Mouse (Mus musculus): ENCODE results near the gene Egfl6.

DNA sequence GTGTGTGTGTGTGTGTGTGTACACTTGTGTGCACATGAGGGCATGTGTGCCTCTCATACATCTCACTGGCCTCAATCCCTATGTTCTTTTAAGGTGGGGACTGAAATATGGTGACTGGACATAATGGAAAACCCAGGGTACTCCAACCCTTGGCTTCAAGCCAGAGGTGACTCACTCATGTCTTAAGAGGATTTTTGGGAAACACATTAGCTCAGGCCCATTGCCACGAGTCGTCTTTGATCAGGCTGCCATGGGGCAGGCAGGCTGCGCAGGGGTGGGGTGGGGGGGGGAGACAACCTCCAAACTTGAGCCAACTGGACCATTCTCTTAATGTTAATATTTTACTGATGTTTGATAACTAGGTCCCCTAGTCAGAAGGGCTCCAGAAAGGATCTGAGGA lies 26.2 kb downstream of the Egfl6 start:
- TF ChIP-seq CTCF (IDR thresholded peaks at IDR 0.05; ENCODE audit: low read depth) (no peak), EP300 (IDR thresholded peaks at IDR 0.05; ENCODE audit: low read depth) (no peak)

Data from heart, postnatal 0 days (tissue).